Mouse (Mus musculus) retina, postnatal 1 day (tissue): Measurements from ENCODE around the gene Gm14435.
"Not testable (repeated sequence)": the region's sequence is repeated elsewhere in the genome, so short reads cannot be mapped to it uniquely, and the experiment has no call there.

ENCODE experiments used
- DNase-seq: peaks from one replicate; pipeline ENCODE4 v3.0.0-alpha.2; 2012

Gm14435 gene

DNA sequence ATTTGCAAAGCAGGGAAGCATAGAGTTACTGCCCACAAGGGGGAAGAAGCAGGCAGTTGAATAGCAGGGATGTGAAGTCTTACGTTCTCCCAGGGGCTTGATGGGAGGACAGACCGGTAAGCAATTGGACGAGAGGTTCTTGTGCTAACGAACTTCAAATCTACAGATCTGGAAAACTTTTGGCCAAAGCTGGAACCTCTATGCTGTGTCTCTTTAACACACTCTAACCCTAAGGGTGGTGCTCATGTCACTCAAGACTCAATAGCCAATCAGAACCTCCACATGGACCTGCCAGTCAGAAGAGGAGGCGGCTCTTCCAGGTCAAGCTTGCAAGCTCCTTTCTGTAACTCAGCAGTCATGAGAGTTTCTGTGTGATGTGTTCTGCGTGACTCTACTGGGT, at the start of gene Gm14435:
Gene Gm14435, plus strand, starts transcription at position 301 of the 400 bp plus-strand sequence.
- DNase-seq = not testable (repeated sequence)
